Mouse (Mus musculus): ENCODE results near the gene Gm10570.

Gm10570 gene

GRCm38 (mm10) chr4:130270089-130270488, 38.4 kb downstream of the Gm10570 start:
- DNase-seq: peak; percentile 91

GRCm38 (mm10) chr4:130268736-130269135, 39.7 kb downstream of the Gm10570 start:
- DNase-seq: no peak

DNA sequence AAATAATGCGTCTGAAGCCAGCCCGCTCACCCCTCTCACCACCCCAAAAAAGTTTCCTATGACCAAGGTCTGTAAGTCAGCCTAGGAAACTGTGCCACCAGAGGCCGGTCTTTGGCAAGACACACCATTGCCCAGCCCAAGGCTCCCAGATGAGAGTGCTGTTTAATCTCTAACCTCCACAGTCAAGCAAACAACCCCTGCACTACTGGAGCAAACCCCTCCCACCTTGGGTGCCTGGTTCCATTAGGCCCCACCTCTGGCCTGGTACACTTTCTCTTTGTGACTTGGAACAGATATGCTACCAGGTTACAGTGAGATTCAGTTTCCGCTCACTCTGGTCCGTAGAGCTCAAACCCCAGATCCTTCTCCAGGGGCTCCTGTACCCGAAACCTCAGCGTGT, 41.4 kb downstream of the Gm10570 start:
- DNase-seq: no peak

- no peak for DNase-seq
These were observed 41.9 kb downstream of the Gm10570 start for GRCm38 (mm10) chr4:130266601-130267000.

GRCm38 (mm10) chr4:130264698-130265349, 43.6 kb downstream of the Gm10570 start:
- peak; percentile 61 for DNase-seq

DNA sequence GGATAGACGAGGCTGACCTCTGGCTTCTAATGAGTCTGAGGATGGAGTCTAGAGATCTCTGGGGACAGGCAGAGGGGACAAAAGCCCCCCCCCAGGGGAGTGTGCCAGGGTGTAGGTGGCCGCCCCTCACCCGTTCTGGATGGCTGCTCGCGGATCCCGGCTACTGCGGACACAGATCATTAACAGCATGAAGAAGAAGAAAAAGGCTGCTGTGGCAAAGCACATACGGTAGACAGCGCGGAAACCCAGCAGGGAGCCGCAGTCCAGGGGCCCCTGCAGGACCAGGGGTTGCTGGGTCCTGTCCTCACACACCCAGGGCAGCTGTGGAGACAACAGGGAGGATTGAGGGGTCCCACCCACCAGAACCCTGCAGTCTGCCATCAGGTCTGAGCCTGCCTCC, 44.3 kb downstream of the Gm10570 start:
- no peak for DNase-seq

- no peak for DNase-seq
These were observed 48.1 kb downstream of the Gm10570 start for GRCm38 (mm10) chr4:130260406-130260805.
